Mouse (Mus musculus) testis, postnatal 10 days (tissue): ENCODE measurements around the gene Mettl16.
"Not testable (repeated sequence)": the region's sequence is repeated elsewhere in the genome, so short reads cannot be mapped to it uniquely, and the experiment has no call there.

Source experiments
- DNase-seq: peaks from one replicate; pipeline ENCODE4 v3.0.0; 2021; ENCODE audit warnings: low spot score

Gene Mettl16

DNA sequence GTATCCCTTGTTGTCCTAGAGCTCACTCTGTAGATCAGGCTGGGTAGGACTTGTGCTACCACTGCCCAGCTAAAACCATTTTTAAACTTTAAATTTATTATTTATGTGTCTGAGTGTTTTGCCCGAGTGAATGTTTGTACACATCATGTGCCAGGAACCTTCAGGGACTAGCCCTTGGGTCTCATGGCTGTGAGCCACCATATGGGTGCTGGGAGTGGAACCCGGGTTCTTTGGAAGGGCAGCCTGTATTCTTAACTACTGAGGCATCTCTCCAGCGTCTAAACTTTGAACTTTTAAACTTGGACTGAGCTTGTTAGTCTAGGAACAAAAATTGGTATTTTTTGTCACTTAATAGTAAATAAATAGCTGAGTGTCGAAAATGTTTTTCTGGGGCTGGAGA is 22.2 kb downstream of the Mettl16 start:
- DNase-seq = no peak

DNA sequence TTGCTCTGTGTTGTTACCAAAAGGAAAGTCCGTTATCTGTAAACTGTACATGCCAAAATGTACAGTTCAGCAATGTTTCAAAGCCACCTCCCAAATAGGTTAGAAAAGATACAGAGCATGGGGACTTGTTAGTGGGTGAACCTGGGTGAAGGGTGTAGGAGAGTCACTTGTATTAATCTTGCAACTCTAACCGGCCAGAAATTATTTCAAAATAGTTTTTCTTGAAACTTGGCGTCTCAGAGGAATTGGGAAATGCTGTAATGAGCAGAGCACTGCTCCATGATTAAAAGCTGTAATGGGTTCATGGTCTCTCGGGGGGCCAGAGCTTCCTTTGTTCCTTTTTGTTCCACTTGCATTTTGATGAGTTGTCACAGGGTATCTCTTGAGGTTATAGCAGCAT is 30.0 kb downstream of the Mettl16 start:
- DNase-seq = no peak

DNA sequence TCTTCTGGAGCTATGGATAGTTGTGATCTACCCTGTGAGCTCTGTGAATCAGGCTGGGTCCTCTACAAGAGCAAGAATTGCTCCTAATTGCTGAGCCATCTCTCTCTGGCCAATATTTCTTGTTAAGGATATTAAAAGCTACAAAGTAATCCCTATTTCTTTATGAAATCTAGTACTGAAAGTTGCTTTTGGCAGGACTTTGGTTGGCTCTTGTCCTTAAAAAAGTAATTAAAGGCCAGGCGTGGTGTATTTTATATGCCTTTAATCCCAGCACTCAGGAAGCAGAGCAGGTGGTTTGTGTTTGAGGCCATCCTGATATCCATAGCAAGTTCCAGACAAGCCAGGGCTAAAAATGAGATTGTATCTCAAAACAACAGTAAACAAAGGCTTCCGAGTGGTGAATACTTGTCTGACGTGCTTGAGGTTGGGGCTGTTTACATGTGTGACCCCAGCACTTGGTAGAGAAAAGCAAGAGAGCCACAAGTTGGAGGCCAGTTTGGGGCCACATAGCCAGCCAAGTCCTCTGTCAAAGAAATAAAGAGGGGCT is 33.5 kb downstream of the Mettl16 start:
- DNase-seq = no peak

DNA sequence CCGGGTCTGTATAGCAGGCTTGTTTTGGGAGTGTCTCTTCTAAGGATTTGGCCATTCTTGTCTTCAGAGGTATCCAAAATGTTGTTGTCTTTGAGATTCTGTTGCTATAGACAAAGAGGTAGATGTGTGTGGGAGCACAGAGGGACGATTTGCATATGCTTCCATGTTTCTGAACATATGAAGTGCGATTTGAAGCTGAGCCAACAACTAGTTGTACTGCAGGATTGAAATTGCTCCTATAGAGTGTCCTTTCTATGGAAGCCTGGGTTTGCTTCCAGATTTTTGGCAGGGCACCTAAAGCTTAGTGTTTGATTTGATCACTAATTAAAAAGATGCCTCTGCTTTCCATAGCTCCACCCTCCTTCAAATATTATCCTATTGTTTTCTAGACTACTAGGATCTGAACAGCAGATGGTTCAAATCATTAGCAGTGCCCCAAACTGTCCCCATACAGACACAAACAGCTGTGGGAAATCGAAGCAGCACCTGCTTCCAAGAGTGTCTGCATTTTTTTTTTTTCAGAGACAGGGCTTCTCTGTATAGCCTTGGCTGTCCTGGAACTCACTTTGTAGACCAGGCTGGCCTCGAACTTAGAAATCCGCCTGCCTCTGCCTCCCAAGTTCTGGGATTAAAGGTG is 36.7 kb downstream of the Mettl16 start:
- no peak for DNase-seq

DNA sequence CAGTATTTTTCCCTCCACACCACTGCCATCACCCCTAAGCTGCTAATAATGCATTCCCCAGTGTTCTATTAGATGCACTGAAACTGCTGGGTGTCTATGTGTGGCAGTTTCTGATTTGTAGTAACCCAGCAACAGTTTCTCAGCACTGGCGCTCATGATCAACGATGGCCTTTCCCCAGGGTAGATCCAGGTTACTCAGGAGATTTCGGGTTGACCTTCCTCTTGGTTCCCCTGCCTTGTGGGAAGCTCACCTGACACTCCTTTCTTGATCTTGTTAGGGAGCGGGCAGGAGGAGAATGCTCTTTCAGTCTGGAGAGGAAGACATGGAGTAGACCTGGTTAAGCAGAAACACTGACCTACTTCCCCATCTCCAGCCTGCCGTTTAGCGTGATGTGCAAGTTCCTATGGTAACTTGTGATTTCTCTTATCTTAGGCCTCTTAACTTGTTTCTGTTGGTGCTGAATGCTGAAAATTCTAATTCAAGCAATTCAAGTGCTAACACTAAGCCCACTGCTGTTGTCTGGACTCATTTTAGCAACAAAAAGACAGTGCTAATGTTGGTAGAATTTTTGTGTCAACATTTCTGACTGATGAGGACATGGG is 37.7 kb downstream of the Mettl16 start:
- DNase-seq = no peak

DNA sequence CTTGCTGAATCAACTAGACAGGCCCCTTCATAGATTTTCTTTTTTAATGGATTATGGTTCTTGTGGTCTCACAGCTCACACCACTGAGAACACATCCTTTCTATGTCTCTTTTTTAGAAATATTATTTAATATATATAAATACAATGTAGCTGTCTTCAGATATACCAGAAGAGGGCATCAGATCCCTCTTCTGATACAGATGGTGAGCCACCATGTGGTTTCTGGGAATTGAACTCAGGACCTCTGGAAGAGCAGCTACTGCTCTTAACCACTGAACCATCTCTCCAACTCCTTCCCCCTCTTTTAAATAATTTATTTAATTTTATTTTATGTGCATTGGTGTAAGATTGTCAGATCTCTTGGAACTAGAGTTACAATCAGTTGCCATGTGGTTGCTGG is 39.5 kb downstream of the Mettl16 start:
- DNase-seq = no peak

DNA sequence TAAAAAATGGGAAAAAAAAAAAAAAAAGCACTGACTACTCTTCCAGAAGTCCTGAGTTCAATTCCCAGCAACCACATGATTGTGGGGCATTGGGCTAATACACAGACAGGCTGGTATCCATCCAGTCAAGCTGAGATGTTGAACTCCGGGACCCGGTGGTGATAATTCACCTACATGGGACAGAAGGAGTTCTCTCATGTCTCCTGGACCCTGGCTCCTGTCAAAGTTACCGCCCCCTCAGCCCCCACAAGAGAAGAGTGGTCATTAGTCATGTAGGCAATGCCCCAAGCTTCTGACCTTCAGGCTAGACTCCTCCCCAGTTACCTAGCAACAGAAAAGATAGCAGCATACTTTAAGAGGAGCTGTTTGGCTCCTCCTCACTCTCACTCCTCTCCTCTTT is 40.4 kb downstream of the Mettl16 start:
- not testable (repeated sequence) for DNase-seq

DNA sequence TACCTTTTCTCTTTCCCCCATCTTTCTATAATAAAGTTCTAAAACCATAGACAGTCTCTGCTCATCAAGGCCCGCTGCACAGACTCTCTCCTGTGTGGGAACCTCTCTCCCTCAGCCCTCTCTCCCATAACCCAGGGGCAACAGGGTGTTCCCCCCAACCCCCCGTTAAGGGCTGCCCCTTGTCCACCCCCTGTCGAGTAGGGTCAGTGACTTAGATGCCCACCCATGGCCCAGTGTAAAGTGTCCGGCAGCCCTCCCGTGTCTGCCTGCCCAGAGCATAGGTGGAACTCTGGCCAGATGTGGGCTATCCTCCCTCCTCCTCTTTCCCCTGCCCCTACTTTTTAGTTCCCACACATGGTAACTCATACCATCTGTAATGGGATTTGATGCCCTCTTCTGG is 40.9 kb downstream of the Mettl16 start:
- DNase-seq = no peak

DNA sequence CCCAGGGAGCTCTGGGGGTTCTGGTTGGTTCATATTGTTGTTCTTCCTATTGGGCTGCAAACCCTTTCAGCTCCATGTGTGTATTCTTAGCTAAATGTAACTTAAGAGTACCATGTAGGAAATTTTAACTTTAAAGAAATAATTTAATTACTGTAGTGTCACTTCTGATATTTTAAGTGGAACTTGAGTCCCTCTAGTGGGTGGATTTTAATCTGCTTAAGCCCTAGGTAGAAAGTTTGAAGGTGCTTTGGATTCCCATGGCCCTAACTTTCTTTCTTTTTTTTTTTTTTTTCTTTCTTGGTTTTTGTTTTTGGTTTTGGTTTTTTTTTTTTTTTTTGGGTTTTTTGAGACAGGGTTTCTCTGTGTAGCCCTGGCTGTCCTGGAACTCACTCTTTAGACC is 45.2 kb downstream of the Mettl16 start:
- DNase-seq = no peak

DNA sequence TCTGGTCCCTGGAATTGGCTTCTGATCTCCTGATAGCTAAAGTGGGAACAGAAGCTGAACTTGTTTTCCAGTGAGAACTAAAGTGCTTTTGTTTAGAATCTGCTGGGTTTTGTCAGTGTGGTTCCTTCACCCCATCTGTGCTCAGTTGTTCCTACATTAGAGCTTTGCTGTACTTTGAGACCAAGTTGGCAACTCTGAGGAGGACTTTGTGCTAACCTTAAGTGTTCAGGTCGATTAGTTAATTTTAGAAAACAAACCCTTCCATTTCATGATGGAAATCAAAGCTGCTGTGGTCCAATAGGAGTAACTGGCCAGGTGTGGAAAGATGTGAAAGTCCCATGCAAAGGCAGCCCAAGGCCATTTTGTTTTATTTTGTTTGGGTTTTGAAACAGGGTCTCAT is 50.3 kb downstream of the Mettl16 start:
- no peak for DNase-seq

DNA sequence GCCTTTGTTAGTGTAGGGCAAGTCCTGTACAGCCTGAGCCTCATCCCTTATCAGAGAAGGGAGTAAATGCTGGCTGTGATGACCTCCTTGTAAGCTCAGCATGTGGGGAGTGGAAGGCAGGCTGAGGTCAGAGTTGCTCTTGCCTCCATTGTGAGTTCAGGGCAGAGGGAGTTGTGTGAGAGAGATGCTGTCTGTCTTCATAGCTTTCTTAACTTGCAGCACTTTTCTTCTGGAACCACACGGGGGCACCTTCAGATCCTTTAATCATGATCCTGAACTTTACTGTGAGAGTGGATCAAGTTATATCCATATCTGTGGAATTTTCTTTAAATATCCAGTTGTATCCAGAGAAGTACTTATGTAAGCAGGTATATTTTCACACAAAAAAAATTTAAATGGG is 50.8 kb downstream of the Mettl16 start:
- no peak for DNase-seq

DNA sequence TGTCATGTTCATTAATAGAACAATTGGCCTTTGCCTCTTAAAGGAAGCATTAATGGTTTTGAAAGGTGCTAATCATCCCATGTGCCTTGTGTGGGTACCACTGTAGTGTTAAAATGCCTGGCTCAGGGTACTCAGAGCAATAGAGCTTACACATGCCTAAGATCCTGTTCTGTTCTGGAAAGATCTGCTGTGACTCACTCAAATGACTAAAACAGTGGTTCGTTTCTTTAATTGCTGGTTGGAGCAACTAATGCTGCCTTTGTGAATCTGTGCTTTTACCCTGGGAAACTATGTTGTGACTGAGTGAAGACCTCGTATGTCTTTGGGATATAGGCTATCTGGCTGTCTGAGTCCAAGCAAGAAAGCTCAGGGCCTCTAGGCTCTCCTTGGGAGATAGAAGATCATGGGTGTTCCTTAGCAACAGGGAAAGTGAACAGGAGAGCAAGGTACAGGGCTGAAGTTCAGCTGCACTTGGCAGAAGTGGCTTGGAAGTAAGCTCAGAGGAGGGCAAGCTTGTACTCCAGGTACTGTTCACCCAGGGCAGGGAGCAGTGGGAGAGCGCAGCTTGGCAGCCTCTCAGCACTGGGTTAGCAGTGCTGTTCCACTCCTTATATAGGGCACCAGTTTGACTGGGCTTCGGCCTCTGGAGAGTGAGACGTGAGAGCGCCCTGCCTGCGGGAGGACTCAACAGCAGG is 52.3 kb downstream of the Mettl16 start:
- DNase-seq = no peak

DNA sequence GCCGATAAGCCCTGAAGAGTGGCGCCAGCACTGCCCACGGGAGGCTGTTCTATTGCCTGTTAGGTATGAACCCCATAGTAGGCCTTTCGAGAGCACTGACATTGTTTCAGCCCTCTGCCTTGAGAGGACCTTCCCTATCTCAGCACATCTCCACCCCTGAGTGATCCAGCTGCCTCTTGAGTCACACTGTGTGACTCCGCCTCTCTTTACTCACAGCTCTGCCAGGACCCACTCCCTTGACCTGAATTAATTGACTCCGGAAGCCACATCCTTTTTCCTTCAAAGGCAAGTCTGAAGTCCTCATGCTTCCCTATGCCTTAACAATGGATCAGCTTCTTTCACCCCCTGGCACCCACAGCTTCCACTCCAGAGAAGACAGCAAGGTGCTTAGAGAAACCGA is 55.5 kb downstream of the Mettl16 start:
- no peak for DNase-seq

DNA sequence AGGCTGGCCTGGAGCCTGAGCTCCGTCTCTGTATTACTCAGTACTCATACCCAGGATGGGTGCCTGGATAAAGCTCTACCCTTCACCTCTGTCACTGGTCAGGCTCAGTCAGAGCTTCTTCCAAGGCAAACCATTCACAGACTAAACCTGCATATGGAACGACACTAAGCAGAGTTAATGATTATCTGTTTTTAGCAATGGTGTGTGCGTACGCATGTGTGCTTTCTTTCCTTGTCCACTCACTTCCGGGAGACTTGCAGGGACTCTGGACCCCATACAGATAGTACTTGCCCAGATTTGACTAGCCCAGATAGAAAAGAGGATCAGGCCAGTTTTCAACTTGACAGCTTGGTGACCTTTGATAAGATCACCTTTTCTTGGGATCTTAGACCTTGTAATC is 56.1 kb downstream of the Mettl16 start:
- no peak for DNase-seq

DNA sequence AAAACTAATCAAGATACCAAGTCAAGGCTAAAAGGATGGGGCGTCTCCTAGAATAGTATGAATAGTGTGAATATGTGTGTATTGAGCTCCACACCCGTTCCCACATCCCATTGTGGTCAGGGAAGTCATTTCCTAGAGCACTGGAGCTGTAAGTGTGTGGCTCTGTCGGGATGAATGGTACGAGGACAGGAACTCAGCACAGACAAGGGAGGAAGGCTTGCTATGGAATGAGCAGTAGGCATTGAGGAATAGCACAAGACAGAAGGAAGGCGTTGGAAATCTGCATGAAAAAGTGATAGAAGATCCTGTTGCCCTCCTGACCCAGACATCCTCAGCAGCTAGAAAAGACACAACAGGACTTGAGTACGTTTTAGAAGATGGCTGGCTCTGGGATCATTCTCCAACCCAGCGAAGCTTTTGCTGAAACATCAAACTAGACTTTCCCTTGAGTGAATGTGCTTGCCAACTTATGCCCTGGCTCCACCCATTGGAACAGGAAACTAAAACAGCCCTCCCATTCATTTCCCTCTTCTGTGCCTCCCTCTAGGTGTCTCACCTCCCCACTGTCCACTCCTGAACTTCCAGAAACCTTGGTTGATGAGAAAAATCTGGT is 57.3 kb downstream of the Mettl16 start:
- no peak for DNase-seq

DNA sequence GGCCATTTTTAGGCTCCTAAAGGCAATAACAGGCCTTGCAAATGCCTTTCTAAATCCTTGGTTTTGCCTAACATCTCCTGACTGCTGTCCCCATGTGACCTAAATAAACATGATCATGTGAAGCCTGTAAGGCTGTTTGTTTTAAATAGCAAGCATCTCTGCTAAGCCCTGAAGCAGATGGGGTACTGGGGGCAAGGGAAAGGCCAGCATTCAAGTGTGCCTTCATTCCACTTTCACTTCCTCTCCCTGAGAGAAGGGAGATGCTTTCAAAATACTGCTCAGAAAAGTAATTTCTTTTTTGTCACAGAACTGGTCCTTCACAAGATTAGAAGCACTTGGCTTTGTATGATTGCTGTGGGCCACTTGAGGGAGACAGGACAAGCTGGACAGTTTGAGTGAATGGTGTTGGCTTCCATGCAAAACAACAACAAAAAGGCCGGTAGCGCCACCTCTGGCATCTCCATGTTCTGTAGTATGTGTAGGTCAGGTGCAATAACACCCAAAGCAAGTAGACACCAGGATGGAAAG is 57.8 kb downstream of the Mettl16 start:
- DNase-seq = peak; percentile 54

DNA sequence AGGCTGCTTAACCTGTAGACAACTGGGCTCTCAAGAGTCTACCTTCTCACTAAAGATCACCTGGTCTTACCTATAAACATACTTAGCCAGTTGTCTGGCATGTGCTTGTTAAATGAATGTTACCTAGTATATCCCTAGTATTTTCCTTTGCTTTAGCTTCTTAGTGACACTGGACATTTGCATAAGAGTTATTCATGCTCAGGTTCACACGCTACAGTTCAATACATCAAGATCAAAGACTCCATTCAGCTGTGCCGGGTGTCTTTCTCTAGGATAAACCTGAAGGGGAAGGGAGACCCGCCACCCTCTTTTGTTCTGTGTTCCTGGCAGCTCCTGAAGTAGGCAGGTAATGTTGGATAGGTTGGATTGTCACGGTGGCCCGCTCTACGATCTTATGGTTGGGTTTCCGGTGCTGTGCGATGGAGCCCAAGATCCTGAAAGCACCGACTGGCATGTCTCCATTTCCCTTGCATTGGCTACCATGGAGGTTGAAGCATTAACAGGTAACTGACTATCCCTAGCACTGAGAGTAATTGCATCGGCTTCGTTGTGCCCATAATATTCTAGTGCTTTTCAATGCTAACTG is 58.4 kb downstream of the Mettl16 start:
- DNase-seq = no peak

DNA sequence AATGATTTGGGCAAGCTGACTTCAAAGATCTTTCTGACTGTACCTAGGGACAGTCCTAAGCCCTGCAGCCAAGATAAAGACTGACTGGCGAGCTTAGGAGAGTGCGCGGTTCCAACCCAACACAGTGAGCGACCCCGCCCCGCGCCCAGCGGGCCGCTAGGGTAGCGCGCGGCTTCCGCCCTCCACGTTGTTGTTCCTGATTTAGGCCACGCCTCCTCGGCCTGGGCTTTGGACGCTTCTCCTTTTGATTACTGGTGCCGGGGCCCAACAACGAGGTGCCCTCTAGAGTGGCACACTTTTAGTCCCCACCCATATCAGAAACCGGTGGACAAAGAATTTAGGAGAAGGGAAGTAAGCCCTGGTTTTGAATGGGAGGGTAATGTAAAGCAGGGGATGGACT is 59.2 kb downstream of the Mettl16 start:
- peak; percentile 92 for DNase-seq

DNA sequence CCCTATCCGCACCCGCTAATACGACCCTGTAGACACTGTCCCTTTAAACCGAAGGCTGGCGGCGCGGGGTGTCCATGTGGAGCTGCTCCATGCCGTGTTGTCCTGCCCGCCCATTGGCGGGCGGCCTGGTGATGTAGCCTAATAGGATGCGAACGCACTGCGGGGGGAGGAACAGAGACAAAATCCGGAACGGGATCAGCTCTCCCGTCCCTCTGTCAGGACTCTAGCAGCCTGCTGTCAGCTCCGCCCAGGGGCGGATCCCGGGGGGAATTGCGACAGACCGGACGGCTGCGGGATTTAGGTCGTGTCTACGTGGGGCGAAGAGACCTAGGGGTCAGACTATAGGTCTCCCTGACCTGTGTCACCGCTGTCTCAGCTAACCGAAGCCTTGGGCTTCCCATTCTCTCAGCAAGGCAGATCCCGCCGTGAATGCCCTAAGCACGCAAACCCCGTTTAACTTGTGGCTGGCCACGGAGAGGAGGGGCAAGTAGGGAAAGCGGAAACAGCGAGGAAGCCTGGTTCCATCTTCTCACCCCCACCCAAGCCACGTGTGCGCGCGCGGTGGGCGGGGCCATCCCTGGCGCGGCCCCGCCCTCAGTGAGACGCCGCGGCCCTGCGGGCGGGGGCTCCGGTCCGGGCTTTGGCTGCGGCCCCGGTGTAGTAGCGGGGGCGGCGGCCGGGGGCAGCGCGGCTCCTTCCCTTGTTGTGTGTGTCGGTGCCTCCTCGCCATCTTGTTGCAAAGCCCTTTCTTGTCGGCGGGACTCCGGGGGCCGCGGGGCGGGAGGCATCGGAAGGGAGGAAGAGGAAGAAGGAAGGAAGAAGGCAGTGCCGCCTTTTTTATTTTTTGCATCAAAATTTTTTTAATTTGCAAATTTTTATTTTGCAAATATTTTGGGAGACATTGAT is 59.9 kb downstream of the Mettl16 start, which contains the start of gene Mnt:
Gene Mnt, plus strand, starts transcription at position 665 of the 906 bp plus-strand sequence.
- DNase-seq = peak; percentile 97

DNA sequence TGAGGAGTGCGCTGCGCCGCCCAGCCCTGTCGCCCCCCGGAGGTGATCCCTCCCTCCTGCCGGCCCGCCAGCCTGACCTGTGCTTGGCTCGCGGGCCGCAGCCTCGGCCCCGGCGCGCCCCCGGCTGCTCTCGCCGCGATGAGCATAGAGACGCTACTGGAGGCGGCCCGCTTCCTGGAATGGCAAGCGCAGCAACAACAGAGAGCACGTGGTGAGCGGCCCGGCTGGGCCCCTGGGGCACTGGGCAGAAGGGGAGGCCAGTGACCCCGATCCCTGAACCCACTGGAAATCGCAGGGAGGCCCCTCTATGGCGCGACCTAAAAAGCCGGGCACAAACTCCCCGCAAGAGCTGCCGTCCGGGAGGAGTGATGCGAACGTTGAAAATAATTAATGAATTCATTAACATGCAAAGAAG is 60.6 kb downstream of the Mettl16 start:
- DNase-seq = peak; percentile 77
